Mouse (Mus musculus) cerebellum, postnatal 25 days (tissue): Measurements from ENCODE around the gene Zfp740.

ENCODE experiments used
- DNase-seq, 2 experiments: peaks; one replicate each; pipeline ENCODE4 v3.0.0; 2021; ENCODE audit warnings: mixed read lengths in 2 of 2

Zfp740 gene

DNA sequence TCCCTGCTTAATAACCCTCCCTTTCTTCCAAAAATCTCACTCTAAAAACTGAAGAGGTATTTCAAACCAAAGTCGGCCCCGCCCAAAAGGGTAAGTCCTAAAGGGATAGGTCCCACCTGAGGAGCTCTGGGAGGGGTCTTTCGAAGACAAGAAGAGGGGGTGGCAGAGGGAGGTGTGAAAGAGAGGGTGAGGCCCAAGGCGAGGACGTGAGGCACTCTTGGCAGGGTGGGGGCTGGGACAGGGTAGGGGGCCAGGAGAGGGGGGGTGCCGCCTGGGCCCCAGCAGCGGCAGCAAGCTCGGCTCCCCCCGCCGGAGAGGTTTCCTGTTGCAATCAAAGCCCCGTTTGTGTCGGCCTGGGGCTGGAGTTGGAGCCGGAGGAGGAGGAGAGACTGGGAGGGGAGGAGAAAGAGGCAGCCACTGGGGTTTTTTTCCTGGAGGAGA is 46.2 kb downstream of the Zfp740 start:
- DNase-seq, result no peak

DNA sequence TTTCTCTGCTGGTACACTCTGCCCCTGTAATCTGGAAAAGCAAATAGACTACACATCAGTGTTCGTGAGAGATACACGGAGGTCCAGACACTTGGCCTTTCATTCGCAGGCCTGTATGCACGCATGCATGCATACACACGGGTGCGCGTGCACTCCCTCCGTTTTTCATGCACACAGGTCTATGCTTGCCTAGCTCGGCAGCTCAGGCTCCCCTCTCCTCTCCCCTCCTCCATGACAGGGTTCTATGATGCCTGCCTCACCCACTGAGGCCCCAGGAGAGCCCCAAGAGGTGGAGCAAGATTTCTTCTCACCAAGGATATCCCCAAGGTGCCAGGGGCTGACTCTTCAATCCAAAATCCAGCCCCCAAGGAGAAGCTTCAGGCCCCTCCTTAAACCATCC is 46.9 kb downstream of the Zfp740 start:
- DNase-seq, result no peak

DNA sequence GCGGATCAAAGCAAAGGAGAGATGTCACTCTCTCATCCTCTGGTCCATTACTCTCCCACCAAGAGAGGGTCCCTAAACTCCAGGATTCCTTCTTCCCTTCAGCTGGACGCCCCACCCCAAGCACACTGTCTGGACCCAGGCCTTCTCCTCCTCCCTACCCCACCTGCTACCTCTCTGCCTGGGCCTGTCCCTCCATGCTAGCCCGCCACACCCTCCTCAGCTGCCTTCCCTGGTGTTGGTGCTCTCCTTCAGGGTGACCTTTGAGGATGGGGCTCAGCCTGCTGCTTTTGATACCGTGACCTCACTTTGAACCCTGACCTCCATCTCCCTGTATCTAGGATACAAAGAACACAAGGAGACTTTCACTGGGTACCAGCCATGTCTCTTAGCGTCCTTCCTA is 47.5 kb downstream of the Zfp740 start:
- no peak for DNase-seq

DNA sequence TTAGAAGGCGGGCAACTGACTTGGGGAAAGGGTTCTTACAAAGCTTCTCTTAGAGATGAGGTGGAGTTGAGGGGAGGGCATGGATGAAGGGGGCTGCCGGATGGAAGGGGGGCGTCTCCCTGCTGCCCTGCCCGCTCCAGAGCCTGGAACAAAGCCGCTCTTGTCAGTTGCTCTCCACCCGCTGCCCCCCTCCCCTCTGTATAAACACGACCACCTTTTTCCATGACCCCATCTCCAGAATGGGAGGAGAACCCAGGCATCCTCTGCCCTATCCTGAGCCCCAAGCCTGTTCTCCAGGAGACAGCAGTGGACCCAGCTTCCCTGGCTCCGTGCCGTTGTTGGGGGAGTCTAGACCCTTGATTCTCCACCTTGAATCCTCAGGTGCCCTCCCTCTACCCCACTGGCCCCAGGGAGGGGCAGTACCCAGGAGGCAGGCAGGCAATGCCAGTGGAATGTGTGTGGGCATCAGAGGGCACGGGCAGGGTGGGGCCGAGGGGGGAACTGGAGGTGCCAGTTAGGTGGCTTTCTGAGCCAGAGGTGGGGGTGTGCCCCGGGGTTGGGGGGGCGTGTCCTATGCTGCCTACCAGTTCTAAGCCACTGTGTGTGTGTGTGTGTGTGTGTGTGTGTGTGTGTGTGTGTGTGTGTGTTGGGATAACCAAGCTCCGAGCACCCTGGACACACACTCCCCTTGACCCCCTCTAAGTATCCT is 52.7 kb downstream of the Zfp740 start:
- no peak for DNase-seq

DNA sequence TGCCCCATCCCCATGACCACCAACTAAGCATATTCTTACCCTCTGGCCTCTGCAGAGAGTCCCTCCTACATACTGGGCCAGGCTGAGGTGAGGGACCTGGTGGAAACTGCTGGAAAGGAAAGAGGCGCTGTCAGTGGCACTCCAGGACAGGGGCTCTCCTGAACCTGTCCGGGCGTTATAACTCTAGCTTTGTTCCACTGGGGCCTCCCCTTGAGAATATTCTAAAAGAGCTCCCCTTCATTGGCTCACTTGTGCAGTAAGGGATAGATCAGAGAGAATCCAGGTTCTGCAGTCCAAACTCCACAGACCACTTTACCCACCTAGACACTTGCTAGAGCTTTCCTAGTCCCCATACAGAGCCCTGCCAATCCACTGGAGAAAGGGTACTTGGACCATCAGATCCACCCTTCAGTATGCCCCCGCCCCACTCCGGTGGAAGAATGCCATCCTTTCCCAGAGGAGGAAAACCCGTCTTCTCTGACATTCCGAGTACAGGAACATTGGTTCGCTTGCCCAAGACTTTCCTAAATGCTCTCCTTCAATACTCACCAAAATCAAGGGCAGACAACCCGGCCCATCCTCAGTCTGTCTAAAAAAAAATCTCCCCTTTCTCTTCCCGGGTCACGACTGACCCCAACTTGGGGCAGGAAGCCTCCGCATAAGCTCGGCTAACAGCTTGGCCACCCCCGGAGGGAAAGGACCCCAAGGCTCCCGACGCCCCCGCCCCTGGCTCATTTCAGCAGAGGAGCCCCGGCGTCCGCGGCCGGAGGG is 53.6 kb downstream of the Zfp740 start:
- peak in 1 of 2 experiments; percentile 37 for DNase-seq

DNA sequence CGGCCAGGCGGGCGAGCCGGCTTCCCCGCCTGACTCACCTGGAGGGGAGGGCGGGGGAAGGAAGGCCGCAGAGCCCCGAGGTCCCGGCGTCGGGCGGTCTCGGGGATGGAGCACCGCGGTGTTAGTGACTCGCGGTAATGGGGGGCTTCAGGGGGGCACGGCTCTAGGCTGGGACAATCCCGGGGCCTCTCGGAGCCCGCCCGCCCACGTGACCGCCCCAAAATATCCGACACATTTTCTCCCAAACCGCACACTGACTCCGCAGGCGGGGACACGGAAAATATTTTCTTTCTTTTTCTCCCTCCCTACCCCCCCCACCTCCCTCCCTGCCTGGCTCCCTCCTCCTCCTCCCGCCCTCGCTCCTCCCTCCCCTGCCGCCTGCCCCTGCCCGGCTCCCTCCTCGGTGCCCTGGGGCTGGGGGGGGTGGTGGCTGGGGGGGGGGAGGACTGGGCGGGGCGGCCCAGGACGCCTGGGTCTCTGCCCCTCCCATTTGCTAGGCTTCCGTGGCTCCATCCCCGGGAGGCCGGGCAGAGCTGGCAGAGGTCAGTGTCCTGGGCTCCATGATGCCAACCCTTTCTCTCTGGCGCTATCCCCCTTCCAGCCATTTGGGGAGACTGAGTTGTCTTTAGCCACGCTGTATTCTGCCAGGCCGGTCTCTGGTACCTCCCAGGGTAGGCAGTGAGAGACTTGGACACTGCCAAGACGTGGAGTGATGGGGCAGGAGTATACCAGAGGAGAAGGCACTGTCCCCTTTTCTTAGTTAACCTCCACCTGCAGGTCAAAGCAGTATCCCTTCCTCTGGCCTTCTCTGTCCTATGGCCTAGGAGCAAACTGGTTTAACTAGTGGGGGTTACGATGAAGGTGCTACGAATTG is 54.4 kb downstream of the Zfp740 start, which contains the start of gene Rarg:
Gene Rarg, minus strand, starts transcription at position 316 of the 874 bp plus-strand sequence.
- DNase-seq, result peak; percentile 68 to 69

DNA sequence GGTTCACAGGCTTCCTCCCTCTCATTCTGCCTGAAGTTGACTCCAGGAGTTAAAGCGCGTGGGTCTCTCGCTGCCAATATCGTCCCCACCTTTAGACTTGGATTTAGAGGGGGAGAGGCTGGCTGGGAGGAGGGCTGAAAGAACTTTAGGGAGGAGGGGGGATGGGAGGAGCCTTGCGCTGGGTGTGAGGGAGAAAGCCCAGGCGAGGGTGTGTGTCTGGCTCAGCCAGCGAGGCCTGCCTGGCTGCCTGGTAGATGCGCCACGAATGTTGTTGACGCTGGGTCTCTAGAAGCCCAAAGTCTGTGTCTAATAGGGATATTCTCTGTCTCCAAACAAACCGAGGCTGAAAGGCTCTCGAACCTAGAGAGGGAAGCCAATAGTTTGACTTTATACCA is 55.0 kb downstream of the Zfp740 start:
- DNase-seq, result peak; percentile 32 to 55

DNA sequence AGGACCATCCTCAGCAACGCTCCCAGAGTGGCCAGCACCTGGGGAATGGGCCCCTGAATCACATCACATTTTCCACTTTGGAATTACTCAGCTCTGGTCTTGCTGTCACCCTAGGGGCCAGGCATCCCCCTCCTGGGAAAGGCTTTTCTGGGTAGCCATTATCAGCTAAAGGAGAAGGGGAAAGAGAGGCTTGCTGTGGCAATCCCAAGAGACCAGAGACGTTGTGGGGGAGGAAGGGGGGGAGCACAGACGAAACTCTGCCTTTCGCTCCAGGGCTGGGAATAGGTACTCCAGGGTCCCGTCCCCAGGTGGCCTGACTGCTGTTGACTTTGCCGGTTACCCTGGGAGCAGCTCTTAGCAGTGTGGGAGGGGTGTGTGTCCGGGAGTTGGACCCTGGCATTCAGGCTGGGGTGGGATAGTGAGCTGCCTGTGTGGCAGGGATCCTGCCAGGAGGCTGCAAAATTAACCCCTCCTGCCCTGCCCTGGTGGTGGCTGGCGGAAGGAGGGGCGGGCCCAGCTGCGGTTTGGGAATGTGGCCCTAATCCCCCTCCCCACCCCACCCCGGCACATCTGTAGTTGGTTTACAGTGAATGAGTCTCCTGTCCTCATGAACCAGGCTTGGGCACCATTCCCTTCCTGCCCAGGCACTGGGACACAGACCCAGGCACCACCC is 55.7 kb downstream of the Zfp740 start:
- DNase-seq, result no peak

DNA sequence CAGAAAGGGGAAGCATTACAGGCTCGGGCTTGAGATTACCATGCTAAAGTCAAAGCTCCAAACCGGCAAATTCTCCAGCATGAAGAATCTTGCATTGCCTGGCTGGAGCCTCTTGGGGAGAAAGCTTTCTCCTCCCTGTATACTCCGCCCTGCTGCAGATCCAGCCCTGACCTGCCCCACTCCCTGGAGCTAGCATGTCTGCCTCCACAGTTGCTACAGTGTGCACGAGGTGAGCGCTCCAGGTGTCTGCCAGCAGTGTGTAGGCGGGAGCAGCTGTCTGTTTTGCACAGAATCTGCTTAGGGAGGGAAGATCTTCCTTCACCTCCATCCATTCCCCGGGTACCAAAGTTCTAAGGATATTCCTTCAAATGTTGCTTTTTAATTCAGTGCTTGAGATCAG is 59.5 kb downstream of the Zfp740 start:
- DNase-seq, result no peak

DNA sequence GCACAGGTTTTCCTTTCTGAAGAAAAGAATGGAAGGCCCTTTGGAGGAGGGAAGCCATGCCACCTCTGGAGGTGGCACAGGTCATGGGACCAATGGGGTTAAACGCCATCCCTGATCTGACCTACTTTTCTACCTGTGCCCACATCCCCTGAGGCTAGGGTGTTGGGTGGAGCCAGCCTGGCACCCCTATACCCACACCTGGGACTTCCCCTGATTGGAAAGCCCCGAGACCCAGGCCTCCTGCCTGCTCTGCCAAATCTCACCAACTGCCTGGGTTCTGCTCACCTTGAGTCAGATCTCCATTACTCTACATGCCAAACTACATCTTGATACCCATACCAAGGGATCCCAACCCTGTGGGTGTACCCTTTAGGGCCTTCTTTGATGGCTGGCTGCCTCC is 60.0 kb downstream of the Zfp740 start:
- DNase-seq, result no peak
